Mouse (Mus musculus): ENCODE measurements at regions not wholly inside any gene's neighbourhood (a gene's known extent, or its start where the extent isn't known, plus 50 kb on each side); places are given as distances from the start of the nearest gene placed in this dataset.

DNA sequence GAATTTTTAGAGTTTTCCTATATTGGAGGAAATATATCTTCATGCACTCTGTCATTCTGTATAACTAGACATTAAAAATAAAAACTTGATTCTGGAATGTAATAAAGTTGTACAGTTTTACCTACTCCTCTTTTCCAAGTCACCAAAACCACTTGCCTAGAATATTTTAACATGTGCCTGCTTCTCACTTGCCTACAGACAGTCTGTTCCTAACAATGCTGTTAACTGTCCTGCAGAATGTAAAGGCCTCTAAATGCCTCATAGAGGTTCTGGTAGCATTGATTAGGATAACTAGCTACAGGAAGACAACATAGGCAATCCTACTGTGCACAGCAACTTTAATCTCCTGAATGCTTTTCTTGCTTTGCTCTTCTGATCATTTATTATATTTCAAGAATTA lies 614.9 kb upstream of the Pcdh7 start:
- DNase-seq (ENCODE audit: low spot score): peak; percentile 42

DNA sequence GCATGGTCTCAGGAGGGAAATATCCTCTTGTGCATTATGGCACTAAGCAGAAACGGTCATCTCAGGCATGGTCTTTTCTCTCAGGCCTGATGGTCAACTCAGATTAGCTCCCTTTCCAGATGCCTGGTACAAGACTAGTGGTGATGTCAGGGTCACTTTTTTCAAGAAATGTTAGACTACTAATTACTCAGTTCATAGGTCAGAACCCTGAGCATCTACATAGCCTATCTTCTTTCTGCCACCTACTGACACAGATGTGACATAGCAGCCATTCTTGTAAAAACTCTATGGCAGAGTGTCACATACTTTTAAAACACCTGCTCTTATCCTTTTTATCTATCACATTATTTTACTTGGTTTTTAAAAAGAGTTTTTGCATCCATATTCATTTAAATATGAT lies 589.3 kb upstream of the Pcdh7 start:
- DNase-seq (ENCODE audit: low spot score): no peak

All from left cerebral cortex, adult 11 months (tissue).